Mouse (Mus musculus) thymus, adult 2 months (tissue): ENCODE data around the gene Sipa1l1.

Experiments used
- CTCF ChIP-seq: fragments of 200-500 bp; IDR thresholded peaks from 2 replicates; pipeline ENCODE4 v1.5.1; 2012; ENCODE audit warnings: mild to moderate bottlenecking, control low read depth, low read length, moderate library complexity, borderline replicate concordance; ENCODE audit not compliant: control insufficient read depth, poor library complexity, insufficient read depth; ENCODE audit errors: extremely low read depth
- POLR2A ChIP-seq: fragments of 200-500 bp; IDR thresholded peaks from 2 replicates; pipeline ENCODE4 v1.6.1; 2012; ENCODE audit warnings: mild to moderate bottlenecking, low read length, control low read depth, moderate library complexity; ENCODE audit not compliant: control insufficient read depth, poor library complexity, insufficient read depth; ENCODE audit errors: extremely low read depth

- TF ChIP-seq CTCF (no peak), POLR2A (no peak)
These were observed 10.6 kb upstream of the Sipa1l1 start for GRCm38 (mm10) chr12:82158516-82158915.
